Mouse (Mus musculus) E14TG2a.4 (cell line): ENCODE measurements at regions not wholly inside any gene's neighbourhood (a gene's known extent, or its start where the extent isn't known, plus 50 kb on each side); places are given as distances from the start of the nearest gene placed in this dataset.
"Not testable (repeated sequence)": the region's sequence is repeated elsewhere in the genome, so short reads cannot be mapped to it uniquely, and the experiment has no call there.

ENCODE experiments used
- H3K27me3 ChIP-seq: 2 replicates; pipeline ENCODE4 v1.6.1; 2014; ENCODE audit warnings: low read length, control low read depth; ENCODE audit not compliant: insufficient read depth
- H3K36me3 ChIP-seq: 2 replicates; pipeline ENCODE4 v1.6.1; 2014; ENCODE audit warnings: low read length, control low read depth; ENCODE audit not compliant: insufficient read depth
- H3K4me1 ChIP-seq: replicated peaks from 2 replicates; pipeline ENCODE4 v1.6.1; 2014; ENCODE audit warnings: low read depth, low read length, control low read depth
- H3K4me3 ChIP-seq: replicated peaks from 2 replicates; pipeline ENCODE4 v1.5.1; 2014; ENCODE audit warnings: mild to moderate bottlenecking, low read length
- H3K9me3 ChIP-seq: 2 replicates; pipeline ENCODE4 v1.6.1; 2014; ENCODE audit warnings: low read length, control low read depth
- CTCF ChIP-seq: conservative IDR thresholded peaks from 2 replicates; pipeline ENCODE4 v1.5.1; 2014; ENCODE audit warnings: low read length
- NANOG ChIP-seq: IDR thresholded peaks from 2 replicates; pipeline ENCODE4 v1.6.1; 2014; ENCODE audit warnings: borderline replicate concordance, low read length, mixed read lengths
- POU5F1 ChIP-seq: IDR thresholded peaks from 2 replicates; pipeline ENCODE4 v1.6.1; 2014; ENCODE audit warnings: low read length, borderline replicate concordance

DNA sequence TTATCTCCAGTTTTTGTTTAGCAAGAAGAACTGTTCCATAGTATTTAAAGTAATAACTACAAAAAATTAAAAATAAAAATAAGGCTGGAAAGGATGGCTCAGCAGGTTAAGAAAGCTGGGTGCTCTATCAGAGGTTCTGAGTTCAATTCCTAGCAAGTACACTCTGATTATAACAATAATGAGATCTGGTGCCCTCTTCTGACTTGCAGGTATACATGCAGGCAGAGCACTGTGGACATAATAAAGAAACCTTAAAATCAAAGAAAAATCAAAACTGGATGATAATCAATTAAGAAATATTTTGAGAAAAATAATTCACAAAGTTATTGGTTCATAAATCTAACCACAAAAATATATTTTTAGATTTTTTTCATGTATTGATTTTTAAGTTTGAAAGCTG, 346.7 kb upstream of the Cdh8 start:
- no peaks in the 10 kb centered on the region for H3K9me3 ChIP-seq
- TF ChIP-seq CTCF (no peak), POU5F1 (no peak), NANOG (no peak)
- no peak overlapping the region for H3K4me3 ChIP-seq
- H3K4me1 ChIP-seq: no peaks in the 10 kb centered on the region
- H3K27me3 ChIP-seq: no peaks in the 10 kb centered on the region
- no peaks in the 10 kb centered on the region for H3K36me3 ChIP-seq

- no peaks in the 10 kb centered on the region for H3K9me3 ChIP-seq
- TF ChIP-seq NANOG: no peak
- no peak for TF ChIP-seq POU5F1
- no peak for TF ChIP-seq CTCF
- no peak overlapping the region for H3K4me3 ChIP-seq
- no peaks in the 10 kb centered on the region for H3K27me3 ChIP-seq
- H3K36me3 ChIP-seq: no peaks in the 10 kb centered on the region
- no peaks in the 10 kb centered on the region for H3K4me1 ChIP-seq
Measured at GRCm38 (mm10) chr8:99736190-99736589, 319.9 kb upstream of the Cdh8 start.

- TF ChIP-seq CTCF: no peak
- Histone ChIP-seq H3K27me3 (no peaks in the 10 kb centered on the region), H3K36me3 (no peaks in the 10 kb centered on the region), H3K4me3 (no peak overlapping the region), H3K9me3 (no peaks in the 10 kb centered on the region), H3K4me1 (no peaks in the 10 kb centered on the region)
Measured at GRCm38 (mm10) chr8:99724626-99725218, 308.5 kb upstream of the Cdh8 start.

GRCm38 (mm10) chr8:99718927-99719326, 302.7 kb upstream of the Cdh8 start:
- no peaks in the 10 kb centered on the region for H3K4me1 ChIP-seq
- H3K4me3 ChIP-seq: no peak overlapping the region
- no peak for TF ChIP-seq NANOG
- no peak for TF ChIP-seq CTCF
- no peak for TF ChIP-seq POU5F1
- H3K9me3 ChIP-seq: no peaks in the 10 kb centered on the region
- H3K36me3 ChIP-seq: no peaks in the 10 kb centered on the region
- H3K27me3 ChIP-seq: no peaks in the 10 kb centered on the region

DNA sequence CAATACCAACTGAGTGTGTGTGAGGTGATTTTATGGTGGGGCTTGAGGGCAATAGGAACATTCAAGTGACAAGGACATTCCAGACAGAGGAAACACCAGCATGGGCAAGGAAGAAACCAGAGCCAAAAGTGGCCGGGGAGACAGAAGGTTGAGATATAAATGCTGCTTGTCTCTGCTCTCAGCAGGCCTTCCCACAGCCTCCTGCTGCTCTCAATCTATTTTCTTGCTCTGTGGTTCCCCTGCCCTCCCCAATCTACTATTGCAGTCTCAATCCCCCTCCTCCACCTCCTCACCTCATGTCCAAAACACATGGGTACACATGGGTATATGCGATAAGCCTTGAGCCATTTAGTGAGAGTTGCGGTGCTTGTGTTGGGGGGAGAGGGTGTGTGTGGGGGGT, 265.4 kb upstream of the Cdh8 start:
- H3K9me3 ChIP-seq: peaks cover 19% of the 10 kb centered on the region
- TF ChIP-seq POU5F1: no peak
- TF ChIP-seq CTCF: no peak
- no peaks in the 10 kb centered on the region for H3K27me3 ChIP-seq
- H3K4me3 ChIP-seq: no peak overlapping the region
- H3K36me3 ChIP-seq: no peaks in the 10 kb centered on the region
- peaks cover 3% of the 10 kb centered on the region for H3K4me1 ChIP-seq

DNA sequence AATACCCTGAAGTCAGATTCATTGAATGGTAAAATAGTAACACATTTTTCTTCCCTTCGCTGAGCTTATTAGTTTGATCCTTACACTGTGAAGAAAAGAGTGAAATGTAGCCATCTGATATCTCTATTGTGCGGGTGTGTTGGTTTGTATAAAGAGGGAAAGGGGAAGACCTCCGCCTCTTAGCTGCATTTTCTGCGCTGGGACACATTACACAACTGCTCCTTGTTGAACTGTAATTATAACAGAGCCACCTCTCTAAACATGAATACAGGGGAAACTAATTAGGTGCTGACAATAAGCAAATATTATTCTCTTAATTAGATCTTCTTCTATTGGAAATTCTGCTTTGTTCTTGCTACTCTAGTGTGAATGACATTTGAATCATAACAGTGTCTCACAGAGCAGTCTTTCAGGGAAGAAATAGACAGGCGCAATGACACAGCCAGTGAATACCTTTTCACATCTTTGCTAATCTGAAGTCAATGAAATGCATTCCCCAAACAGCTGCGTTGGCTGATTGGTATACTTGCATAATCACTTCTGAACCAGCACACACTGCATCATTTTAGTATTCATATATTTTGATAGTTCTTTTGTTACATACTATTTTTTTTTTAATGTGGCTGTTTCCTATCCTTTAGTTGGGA, 263.1 kb upstream of the Cdh8 start:
- not testable (repeated sequence) for H3K4me3 ChIP-seq, H3K36me3 ChIP-seq, H3K4me1 ChIP-seq, H3K27me3 ChIP-seq
- peaks cover 26% of the 10 kb centered on the region for H3K9me3 ChIP-seq

- not testable (repeated sequence) for H3K27me3 ChIP-seq, H3K9me3 ChIP-seq, H3K4me1 ChIP-seq, H3K36me3 ChIP-seq, H3K4me3 ChIP-seq
Measured at GRCm38 (mm10) chr8:99667693-99668092, 251.4 kb upstream of the Cdh8 start.

- Histone ChIP-seq H3K27me3 (no peaks in the 10 kb centered on the region), H3K9me3 (no peaks in the 10 kb centered on the region), H3K4me3 (no peak overlapping the region), H3K36me3 (no peaks in the 10 kb centered on the region), H3K4me1 (no peaks in the 10 kb centered on the region)
- TF ChIP-seq POU5F1: no peak
Measured at GRCm38 (mm10) chr8:99651302-99651621, 235.0 kb upstream of the Cdh8 start.

- H3K4me1 ChIP-seq: no peaks in the 10 kb centered on the region
- no peak overlapping the region for H3K4me3 ChIP-seq
- TF ChIP-seq POU5F1 (no peak), NANOG (no peak), CTCF (no peak)
- no peaks in the 10 kb centered on the region for H3K36me3 ChIP-seq
- H3K27me3 ChIP-seq: no peaks in the 10 kb centered on the region
- H3K9me3 ChIP-seq: no peaks in the 10 kb centered on the region
Measured at GRCm38 (mm10) chr8:99650587-99651301, 234.5 kb upstream of the Cdh8 start.
